Mouse (Mus musculus): Measurements from ENCODE around the gene Esrp2.

The Esrp2 gene

DNA sequence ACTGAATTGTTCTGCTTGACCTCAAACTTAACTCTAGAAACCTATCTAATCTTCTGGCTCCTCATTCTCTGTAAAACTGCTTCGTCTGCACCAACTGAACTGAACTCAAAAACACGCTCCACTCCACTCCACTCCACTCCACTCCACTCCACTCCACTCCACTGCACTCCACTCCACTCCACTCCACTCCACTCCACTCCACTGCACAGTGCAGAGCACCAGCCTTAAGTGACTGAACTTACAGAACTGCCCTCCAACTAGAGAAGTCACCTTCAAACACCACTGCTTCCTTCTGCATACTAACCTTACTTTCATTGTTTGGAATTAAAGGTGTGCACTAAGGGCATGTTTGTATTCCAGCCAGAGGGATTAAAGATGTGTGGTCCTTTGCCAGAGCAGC, 24.7 kb downstream of the Esrp2 start:
- DNase-seq, result no peak

DNA sequence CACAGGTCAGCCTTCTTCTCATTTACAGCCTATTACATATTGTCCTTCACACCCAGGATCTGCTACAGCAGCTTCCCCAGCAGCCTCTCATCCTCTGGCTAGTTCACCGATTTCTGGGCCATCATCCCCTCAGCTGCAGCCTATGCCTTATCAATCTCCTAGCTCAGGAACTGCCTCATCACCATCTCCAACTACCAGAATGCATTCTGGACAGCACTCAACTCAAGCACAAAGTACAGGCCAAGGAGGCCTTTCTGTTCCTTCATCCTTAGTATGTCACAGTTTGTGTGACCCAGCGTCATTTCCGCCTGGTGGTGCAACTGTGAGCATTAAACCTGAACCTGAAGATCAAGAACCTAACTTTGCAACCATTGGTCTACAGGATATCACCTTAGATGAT, 28.0 kb downstream of the Esrp2 start:
- DNase-seq, result no peak

DNA sequence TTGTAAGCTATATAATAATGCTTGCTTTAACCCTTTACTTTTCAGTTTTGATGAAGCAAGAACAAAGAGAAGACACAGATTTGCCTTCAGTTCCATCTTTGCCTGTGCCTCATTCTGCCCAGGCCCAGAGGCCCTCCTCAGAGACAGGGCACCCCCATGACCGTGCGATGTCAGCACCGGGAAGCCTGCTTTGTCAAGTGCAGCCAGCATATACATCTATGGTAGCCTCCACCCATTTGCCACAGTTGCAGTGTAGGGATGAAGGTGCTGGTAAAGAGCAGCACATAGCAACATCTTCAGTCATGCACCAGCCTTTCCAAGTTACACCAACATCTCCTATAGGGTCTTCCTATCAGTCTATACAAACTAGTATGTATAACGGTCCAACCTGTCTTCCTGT, 28.7 kb downstream of the Esrp2 start:
- no peak for DNase-seq

DNA sequence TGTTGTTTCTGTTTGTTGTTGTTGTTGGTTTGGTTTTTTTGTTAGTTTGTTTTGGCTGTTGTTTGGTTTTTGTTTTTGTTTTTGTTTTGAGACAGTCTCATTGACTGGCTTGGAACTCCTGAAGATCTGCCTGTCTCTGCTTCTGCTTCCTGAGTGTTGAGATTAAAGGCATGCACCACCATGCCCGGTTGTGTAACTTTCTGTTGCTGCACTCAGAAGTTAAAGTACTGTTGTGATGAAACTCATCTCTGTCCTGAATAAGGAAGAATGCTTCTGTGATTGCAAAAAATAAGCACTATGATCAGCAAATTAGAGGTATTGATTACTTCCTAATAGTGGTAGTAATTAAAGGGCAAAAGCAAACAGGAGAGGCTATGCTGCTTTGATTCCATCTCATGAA, 30.6 kb downstream of the Esrp2 start:
- no peak for DNase-seq

DNA sequence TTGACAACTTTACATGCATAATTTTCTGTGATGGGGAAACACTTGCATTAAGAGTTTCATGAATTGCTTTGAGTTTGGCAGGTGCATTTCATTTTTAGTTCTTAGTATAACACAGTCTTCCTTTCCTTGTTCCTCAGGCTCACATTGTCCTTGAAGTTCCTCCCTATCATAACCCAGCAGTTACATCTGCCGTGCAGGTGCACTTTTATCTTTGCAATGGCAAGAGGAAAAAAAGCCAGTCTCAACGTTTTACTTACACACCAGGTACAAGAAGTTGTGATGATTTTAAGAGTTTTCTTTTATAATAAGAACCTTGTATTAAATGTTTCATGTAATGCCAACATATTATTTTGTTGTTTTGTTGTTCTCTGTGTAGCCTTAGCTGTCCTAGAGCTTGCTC, 32.9 kb downstream of the Esrp2 start:
- DNase-seq, result no peak

DNA sequence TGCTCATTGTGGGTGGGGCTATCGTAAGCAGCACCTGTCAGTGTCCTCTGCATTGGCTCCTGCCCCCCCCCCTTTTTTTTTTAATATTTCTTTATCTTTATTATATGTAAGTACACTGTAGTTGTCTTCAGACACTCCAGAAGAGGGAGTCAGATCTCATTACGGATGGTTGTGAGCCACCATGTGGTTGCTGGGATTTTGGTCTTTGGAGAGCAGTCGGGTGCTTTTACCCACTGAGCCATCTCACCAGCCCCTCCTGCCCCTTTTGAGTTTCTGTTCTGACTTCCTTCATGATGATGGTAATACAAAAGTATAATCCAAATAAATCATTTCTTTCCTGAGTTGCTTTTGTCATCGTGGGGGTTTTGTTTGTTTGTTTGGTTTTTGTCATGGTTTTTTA, 34.5 kb downstream of the Esrp2 start:
- no peak for DNase-seq

All from layer of hippocampus, adult 9-11 months (tissue).